Mouse (Mus musculus) forebrain, embryonic 13.5 days (tissue): ENCODE results near the gene Galnt9. TPM values are rescaled to one million over a fixed set of nuclear protein-coding genes. Genes with fewer than 3 reads are reported as not detected.

Experiments used
- ATAC-seq: fragments of 200-750 bp; cut with Nextera tagmentation; 2 replicates; pipeline ENCODE4 v1.8.0; 2017
- H3K27ac ChIP-seq: fragments of 300-500 bp; sonication (generic); 2 replicates; pipeline ENCODE4 v1.5.1; 2015; ENCODE audit warnings: inconsistent platforms, mild to moderate bottlenecking, moderate library complexity
- H3K27me3 ChIP-seq: fragments of 300-500 bp; sonication (generic); 2 replicates; pipeline ENCODE4 v1.6.1; 2015; ENCODE audit warnings: mild to moderate bottlenecking, inconsistent platforms
- H3K36me3 ChIP-seq: fragments of 300-500 bp; sonication (generic); 2 replicates; pipeline ENCODE4 v1.6.1; 2015; ENCODE audit warnings: mild to moderate bottlenecking, inconsistent platforms; ENCODE audit not compliant: poor library complexity, severe bottlenecking
- H3K4me1 ChIP-seq: fragments of 300-500 bp; sonication (generic); 2 replicates; pipeline ENCODE4 v1.6.1; 2015; ENCODE audit warnings: inconsistent platforms
- H3K4me2 ChIP-seq: fragments of 300-500 bp; sonication (generic); 2 replicates; pipeline ENCODE4 v1.6.1; 2015; ENCODE audit warnings: inconsistent platforms, mild to moderate bottlenecking, moderate library complexity
- H3K4me3 ChIP-seq: fragments of 300-500 bp; sonication (generic); 2 replicates; pipeline ENCODE4 v1.5.1; 2015; ENCODE audit warnings: mild to moderate bottlenecking, inconsistent platforms
- H3K9ac ChIP-seq: fragments of 300-500 bp; sonication (generic); 2 replicates; pipeline ENCODE4 v1.6.1; 2015; ENCODE audit warnings: mild to moderate bottlenecking, inconsistent platforms
- H3K9me3 ChIP-seq: fragments of 300-500 bp; sonication (generic); replicated peaks from 2 replicates; pipeline ENCODE4 v1.6.1; 2016; ENCODE audit warnings: inconsistent platforms
- WGBS: fragments of 180-500 bp; shearing (Covaris S2); methylation state at CpG from one replicate; pipeline ENCODE4 v1.1.7; 2015; 5-methylcytosine and 5-hydroxymethylcytosine counted together
- polyA plus RNA-seq: library from polyadenylated mRNA; unstranded; fragments of >200 nt; fragmentation: Nextera tagmentation; extraction: Ambion mirVana; gene quantifications from 2 replicates; pipeline ENCODE4 v1.2.1, GENCODE M21; 2015

Galnt9 gene
- polyA plus RNA-seq, 1 experiment from 2014 or later: 4.8 TPM

DNA sequence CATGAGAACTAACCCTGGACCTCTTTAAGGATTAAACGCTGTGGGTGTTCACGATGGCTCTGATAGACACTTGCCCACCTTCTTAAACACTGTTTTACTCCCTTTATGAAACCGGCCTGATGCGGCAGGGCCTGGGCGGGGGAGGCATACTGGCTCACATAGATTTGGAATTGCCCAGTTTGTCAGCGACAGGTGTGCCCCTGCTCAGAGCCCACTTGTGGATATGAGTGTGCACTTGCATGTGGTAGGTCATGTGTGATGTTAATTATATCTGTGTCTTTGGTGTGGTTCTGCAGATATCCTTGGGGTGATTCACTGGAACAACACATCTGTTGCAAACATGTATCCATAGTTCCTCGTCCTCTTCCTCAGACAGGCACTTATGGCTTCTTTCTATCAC is 66.3 kb downstream of the Galnt9 start:
- WGBS: 91% methylated on average over 7 of the region's 7 CpGs
- H3K27ac ChIP-seq: no peak overlapping the region
- H3K4me1 ChIP-seq: peaks cover 3% of the 10 kb centered on the region; the same call in 1 of the 2 replicates
- no peak overlapping the region for H3K4me2 ChIP-seq
- H3K36me3 ChIP-seq: no peaks in the 10 kb centered on the region
- peaks cover 13% of the 10 kb centered on the region for H3K27me3 ChIP-seq
- H3K9me3 ChIP-seq: no peaks in the 10 kb centered on the region
- ATAC-seq: no peak
- H3K4me3 ChIP-seq: no peak overlapping the region
- H3K9ac ChIP-seq: no peak overlapping the region

GRCm38 (mm10) chr5:110611435-110612158 is 67.4 kb downstream of the Galnt9 start:
- Histone ChIP-seq H3K27ac (no peak overlapping the region; the same call in 1 of the 2 replicates), H3K9me3 (no peaks in the 10 kb centered on the region), H3K27me3 (peaks cover 9% of the 10 kb centered on the region)

GRCm38 (mm10) chr5:110619226-110619625 is 75.1 kb downstream of the Galnt9 start:
- WGBS: 91% methylated on average over 6 of the region's 6 CpGs
- no peak for ATAC-seq
- H3K36me3 ChIP-seq: no peaks in the 10 kb centered on the region

More at GRCm38 (mm10) chr5:110611435-110612158, 67.4 kb downstream of the Galnt9 start:
- Histone ChIP-seq H3K4me2 (no peak overlapping the region), H3K36me3 (no peaks in the 10 kb centered on the region), H3K4me3 (no peak overlapping the region), H3K4me1 (peaks cover 3% of the 10 kb centered on the region; the same call in 1 of the 2 replicates), H3K9ac (no peak overlapping the region)
- peak; percentile 86 for ATAC-seq
- 80% methylated on average over 5 of the region's 5 CpGs for WGBS

GRCm38 (mm10) chr5:110624319-110624718 is 80.2 kb downstream of the Galnt9 start:
- Histone ChIP-seq H3K4me1 (0 out of 2 replicates have a peak, but pooled peaks cover 4% of the 10 kb centered on the region), H3K4me2 (no peak overlapping the region), H3K9me3 (no peaks in the 10 kb centered on the region), H3K27ac (no peak overlapping the region), H3K4me3 (no peak overlapping the region), H3K9ac (no peak overlapping the region), H3K36me3 (no peaks in the 10 kb centered on the region), H3K27me3 (0 out of 2 replicates have a peak, but pooled peaks cover 7% of the 10 kb centered on the region)
- ATAC-seq: no peak
- WGBS: 87% methylated on average over 2 of the region's 2 CpGs

More at GRCm38 (mm10) chr5:110619226-110619625, 75.1 kb downstream of the Galnt9 start:
- H3K4me2 ChIP-seq: no peak overlapping the region
- H3K9me3 ChIP-seq: no peaks in the 10 kb centered on the region
- no peaks in the 10 kb centered on the region for H3K4me1 ChIP-seq
- H3K4me3 ChIP-seq: no peak overlapping the region
- no peaks in the 10 kb centered on the region for H3K27me3 ChIP-seq
- H3K9ac ChIP-seq: no peak overlapping the region
- no peak overlapping the region for H3K27ac ChIP-seq

GRCm38 (mm10) chr5:110627351-110627750 is 83.2 kb downstream of the Galnt9 start:
- Histone ChIP-seq H3K9ac (no peak overlapping the region), H3K4me2 (no peak overlapping the region), H3K4me3 (no peak overlapping the region), H3K36me3 (no peaks in the 10 kb centered on the region), H3K27ac (no peak overlapping the region), H3K27me3 (0 out of 2 replicates have a peak, but pooled peaks cover 8% of the 10 kb centered on the region), H3K4me1 (0 out of 2 replicates have a peak, but pooled peaks cover 4% of the 10 kb centered on the region), H3K9me3 (no peaks in the 10 kb centered on the region)
- ATAC-seq: no peak
- 75% methylated on average over 10 of the region's 10 CpGs for WGBS

DNA sequence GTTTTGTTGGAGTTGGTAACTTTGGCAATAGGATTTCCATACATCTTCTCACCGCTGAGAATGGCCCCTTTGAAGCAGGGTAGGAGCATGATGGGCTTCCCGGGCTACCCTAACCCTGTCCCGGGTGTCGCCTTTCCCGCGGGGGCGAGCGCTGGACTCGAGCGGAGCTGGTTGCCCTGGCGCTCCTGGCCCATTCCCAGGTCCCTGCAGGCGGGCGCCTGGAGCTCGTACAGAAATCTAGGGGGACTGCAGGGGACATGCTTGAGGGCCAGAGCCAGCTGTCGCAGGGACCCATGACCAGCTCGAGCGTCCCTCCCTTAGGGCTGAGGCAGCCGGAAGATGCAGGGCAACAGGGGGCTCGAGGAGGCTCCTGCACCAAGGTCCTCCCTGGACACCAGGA is 84.0 kb downstream of the Galnt9 start:
- H3K4me3 ChIP-seq: no peak overlapping the region
- no peak for ATAC-seq
- no peak overlapping the region for H3K9ac ChIP-seq
- 23% methylated on average over 19 of the region's 19 CpGs for WGBS
- H3K27ac ChIP-seq: no peak overlapping the region
- H3K36me3 ChIP-seq: no peaks in the 10 kb centered on the region
- H3K9me3 ChIP-seq: no peaks in the 10 kb centered on the region
- no peak overlapping the region for H3K4me2 ChIP-seq
- 0 out of 2 replicates have a peak, but pooled peaks cover 4% of the 10 kb centered on the region for H3K4me1 ChIP-seq
- 0 out of 2 replicates have a peak, but pooled peaks cover 8% of the 10 kb centered on the region for H3K27me3 ChIP-seq

DNA sequence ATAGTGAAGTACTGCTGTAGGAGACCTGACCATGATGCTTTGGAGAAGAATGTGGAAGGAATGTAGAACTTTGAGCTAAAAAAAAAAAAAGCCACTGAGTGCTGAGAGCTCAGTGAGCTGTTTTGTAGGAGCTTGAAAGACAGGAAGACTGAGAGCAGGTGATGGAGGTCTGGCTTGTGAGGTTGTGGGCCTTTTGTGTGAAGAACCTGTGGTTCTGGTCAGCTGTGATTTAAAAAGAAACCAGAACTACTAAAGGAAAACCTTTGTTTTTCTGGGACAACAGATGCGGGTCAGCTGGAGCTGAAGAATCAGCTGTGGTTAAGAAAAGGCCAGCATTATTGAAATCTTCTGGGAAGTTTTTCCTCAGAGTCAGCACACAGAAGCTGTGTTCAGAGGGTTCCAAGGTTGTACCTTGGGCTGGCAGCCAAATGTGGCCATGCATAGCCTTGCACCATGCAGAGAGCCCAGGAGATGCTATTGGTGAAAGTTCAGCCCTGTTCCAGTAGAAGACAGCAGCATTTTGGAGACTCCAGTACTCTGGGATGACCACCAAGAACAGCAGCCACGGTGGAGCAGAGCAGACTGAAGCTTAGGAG is 85.5 kb downstream of the Galnt9 start:
- ATAC-seq: no peak
- Histone ChIP-seq H3K4me3 (no peak overlapping the region), H3K4me1 (0 out of 2 replicates have a peak, but pooled peaks cover 4% of the 10 kb centered on the region), H3K27me3 (0 out of 2 replicates have a peak, but pooled peaks cover 8% of the 10 kb centered on the region), H3K4me2 (no peak overlapping the region), H3K36me3 (no peaks in the 10 kb centered on the region), H3K27ac (no peak overlapping the region), H3K9me3 (no peaks in the 10 kb centered on the region), H3K9ac (no peak overlapping the region)
- 76% methylated on average over 2 of the region's 2 CpGs for WGBS

GRCm38 (mm10) chr5:110635951-110636707 is 92.0 kb downstream of the Galnt9 start:
- ATAC-seq: 0 out of 2 replicates have a peak, but pooled peaks have one; percentile 45
- H3K27ac ChIP-seq: no peak overlapping the region
- no peaks in the 10 kb centered on the region for H3K9me3 ChIP-seq
- no peak overlapping the region for H3K4me2 ChIP-seq
- no peaks in the 10 kb centered on the region for H3K27me3 ChIP-seq
- no peak overlapping the region for H3K4me3 ChIP-seq
- no peak overlapping the region for H3K9ac ChIP-seq
- no peaks in the 10 kb centered on the region for H3K4me1 ChIP-seq
- H3K36me3 ChIP-seq: no peaks in the 10 kb centered on the region
- 41% methylated on average over 6 of the region's 6 CpGs for WGBS

GRCm38 (mm10) chr5:110638306-110639074 is 94.3 kb downstream of the Galnt9 start:
- ATAC-seq: no peak
- no peaks in the 10 kb centered on the region for H3K4me1 ChIP-seq
- no peaks in the 10 kb centered on the region for H3K9me3 ChIP-seq
- H3K9ac ChIP-seq: no peak overlapping the region
- no peaks in the 10 kb centered on the region for H3K27me3 ChIP-seq
- no peak overlapping the region for H3K4me2 ChIP-seq
- WGBS: 83% methylated on average over 7 of the region's 7 CpGs
- no peak overlapping the region for H3K4me3 ChIP-seq
- no peak overlapping the region for H3K27ac ChIP-seq
- H3K36me3 ChIP-seq: no peaks in the 10 kb centered on the region

- no peak for ATAC-seq
- 26% methylated on average over 12 of the region's 12 CpGs for WGBS
- no peak overlapping the region for H3K27ac ChIP-seq
- H3K4me1 ChIP-seq: no peaks in the 10 kb centered on the region
- H3K27me3 ChIP-seq: no peaks in the 10 kb centered on the region
- no peak overlapping the region for H3K4me2 ChIP-seq
- H3K9me3 ChIP-seq: no peaks in the 10 kb centered on the region
- H3K4me3 ChIP-seq: no peak overlapping the region
- no peak overlapping the region for H3K9ac ChIP-seq
- no peaks in the 10 kb centered on the region for H3K36me3 ChIP-seq
These were observed 95.3 kb downstream of the Galnt9 start for GRCm38 (mm10) chr5:110639459-110639858.

DNA sequence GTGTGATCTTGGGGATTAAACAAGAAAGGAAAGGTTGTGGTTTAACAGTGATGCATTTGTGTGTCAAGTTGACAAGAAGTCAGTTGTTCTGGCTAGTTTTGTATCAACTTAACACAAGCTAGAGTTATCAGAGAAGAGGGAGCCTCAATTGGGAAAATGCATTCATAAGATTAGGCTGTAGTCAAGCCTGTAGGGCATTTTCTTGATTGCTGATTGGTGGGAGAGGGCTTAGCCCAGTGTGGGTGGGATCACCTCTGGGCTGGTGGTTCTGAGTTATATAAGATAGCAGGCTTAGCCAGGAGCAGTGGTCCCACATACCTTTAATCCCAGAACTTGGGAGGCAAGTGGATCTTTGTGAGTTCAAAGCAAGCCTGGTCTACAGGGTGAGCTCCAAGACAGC is 102.2 kb downstream of the Galnt9 start:
- ATAC-seq: no peak
- peaks cover 65% of the 10 kb centered on the region for H3K36me3 ChIP-seq
- H3K9ac ChIP-seq: no peak overlapping the region
- no peak overlapping the region for H3K4me2 ChIP-seq
- H3K27ac ChIP-seq: no peak overlapping the region
- H3K4me1 ChIP-seq: no peaks in the 10 kb centered on the region
- H3K27me3 ChIP-seq: no peaks in the 10 kb centered on the region
- no peak overlapping the region for H3K4me3 ChIP-seq
- H3K9me3 ChIP-seq: no peaks in the 10 kb centered on the region
